Mouse (Mus musculus) T-helper 17 cell (primary cell): ENCODE data around the gene Ifit2.
"Not testable (repeated sequence)": the region's sequence is repeated elsewhere in the genome, so short reads cannot be mapped to it uniquely, and the experiment has no call there.

ENCODE experiments used
- in situ Hi-C, 2 experiments: fragments of 300-600 bp; cut with MboI, MseI; formaldehyde crosslinking; loops; 1 replicate in 1 of 2; 2 replicates in 1 of 2; pipeline ENCODE4 v1.15.1; 2025; ENCODE audit warnings: high pct_unique_total_duplicates in 2 of 2

Gene Ifit2

DNA sequence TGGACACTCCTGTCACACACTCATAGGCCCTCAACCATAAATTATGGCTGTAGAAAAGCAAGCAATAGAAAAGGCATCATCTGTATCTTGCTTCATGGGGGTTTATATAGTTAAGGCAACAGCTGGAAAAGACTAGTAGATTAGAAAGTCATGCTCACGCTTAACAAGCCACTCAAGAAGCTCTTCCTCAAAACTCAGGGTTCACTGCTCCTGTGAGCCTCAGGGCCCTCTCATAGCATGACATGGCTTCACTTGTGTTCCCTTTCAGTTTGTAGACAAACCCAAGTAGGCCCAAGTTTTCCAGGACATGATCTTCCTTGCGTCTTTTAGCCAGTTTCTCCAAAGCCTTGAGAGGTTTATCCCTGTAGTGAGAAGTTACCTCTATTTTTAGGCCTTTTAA is 43.0 kb downstream of the Ifit2 start:
- in situ Hi-C loops: no loop called here

DNA sequence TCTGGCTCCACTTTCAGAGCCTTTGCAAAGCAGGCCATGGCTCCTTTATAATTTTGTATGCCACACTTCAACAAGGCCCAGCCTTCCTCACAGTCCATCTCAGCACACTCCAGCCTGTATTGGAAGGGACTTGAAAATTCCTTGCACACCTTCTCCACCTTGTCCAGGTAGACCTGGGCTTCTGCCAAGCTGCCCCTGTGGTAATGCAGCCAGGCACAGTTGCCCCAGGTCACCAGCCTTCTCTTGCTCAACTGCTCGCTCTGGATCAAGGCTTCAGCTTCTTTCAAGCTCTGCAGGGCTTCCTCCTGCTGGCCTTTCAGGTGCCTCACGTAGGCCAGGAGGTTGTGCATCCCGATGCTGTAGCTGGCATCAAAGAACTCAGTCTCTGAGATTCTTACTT is 44.0 kb downstream of the Ifit2 start:
- in situ Hi-C loops: not testable (repeated sequence)

DNA sequence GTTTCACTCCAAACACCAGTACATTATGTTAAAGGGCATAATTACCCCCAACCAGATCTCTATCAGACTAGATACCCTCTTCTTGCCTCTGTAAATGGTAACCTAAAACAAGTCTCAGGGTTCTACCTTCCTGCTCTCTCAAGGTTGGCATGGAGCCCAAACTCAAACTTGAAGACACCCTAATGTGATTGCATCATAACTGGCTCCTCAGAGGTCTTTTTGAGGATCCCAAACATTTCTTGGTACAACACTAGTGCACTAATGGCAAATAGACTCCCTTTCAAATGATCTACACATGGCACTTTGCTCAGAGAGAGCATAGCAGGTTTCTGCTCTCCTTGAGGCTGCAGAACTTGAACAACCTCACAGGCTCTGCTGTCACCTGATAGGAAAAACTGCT is 46.3 kb downstream of the Ifit2 start:
- in situ Hi-C loops: no loop called here

DNA sequence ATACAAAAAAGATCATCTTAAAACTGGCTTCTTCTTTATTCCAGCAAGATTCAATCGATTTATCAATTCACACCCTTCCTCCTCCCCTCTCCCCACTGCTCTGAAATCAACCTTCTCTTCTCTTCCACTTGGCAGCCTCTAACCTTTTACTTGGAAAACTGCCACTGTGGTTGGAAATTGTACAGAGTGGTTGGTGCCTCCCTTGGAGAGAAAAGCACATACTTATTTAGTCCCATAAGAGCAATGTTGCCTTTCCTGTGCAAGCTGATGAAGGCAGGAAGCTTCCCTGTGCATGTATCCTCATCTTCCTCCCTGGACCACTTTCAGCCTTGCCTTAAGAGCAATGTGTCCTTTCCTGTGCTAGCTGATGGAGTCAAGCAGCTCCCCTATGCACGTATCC is 47.8 kb downstream of the Ifit2 start:
- in situ Hi-C loops: no loop called here

DNA sequence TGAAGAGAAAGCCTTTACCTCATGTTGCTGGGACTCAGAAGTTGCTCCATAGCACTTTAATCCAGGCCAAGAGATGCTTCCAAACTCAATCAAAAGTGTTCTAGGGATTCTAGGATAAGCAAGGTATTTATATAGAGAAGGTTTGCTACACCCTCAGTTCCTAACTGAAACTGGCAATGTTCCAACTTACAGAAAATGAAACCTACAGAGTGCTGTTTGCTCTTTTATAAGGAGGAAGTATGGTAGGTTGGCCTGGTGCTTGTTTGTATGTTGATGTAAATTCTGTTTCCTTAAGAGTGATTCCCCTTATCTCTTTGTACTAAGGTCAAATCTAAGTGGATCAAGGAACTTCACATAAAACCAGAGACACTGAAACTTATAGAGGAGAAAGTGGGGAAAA is 48.8 kb downstream of the Ifit2 start:
- in situ Hi-C loops: not testable (repeated sequence)

DNA sequence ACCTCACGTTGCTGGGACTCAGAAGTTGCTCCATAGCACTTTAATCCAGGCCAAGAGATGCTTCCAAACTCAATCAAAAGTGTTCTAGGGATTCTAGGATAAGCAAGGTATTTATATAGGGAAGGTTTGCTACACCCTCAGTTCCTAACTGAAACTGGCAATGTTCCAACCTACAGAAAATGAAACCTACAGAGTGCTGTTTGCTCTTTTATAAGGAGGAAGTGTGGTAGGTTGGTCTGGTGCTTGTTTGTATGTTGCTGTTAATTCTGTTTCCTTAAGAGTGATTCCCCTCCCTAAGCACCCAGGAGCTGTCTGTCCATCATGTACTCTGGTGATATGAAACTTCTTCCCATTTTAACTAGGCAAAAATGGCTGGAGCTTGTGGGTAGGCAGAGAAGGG is 51.4 kb downstream of the Ifit2 start, which contains the start of gene Ifit1bl1:
Gene Ifit1bl1, minus strand, starts transcription at position 69 of the 400 bp plus-strand sequence.
- in situ Hi-C loops: not testable (repeated sequence)

DNA sequence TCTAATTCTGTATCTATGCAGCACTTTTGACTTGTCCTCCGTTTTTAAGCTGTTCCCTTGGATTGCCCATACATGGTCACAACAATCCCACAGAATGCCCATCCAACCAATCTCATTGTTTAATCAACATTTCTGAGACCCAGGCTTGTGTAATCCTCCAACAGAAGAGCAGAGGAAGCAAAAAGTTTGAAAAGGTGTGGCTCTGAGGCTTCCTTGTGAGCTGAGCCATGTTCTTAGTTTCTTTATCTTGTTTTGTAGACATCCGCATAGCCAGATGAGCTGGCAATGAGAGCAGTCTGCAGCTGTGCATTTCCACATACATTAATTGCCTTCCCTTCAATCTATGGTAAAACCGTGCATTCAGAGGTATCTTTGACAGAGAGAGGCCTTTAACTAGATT is 55.0 kb downstream of the Ifit2 start:
- in situ Hi-C loops: no loop called here

DNA sequence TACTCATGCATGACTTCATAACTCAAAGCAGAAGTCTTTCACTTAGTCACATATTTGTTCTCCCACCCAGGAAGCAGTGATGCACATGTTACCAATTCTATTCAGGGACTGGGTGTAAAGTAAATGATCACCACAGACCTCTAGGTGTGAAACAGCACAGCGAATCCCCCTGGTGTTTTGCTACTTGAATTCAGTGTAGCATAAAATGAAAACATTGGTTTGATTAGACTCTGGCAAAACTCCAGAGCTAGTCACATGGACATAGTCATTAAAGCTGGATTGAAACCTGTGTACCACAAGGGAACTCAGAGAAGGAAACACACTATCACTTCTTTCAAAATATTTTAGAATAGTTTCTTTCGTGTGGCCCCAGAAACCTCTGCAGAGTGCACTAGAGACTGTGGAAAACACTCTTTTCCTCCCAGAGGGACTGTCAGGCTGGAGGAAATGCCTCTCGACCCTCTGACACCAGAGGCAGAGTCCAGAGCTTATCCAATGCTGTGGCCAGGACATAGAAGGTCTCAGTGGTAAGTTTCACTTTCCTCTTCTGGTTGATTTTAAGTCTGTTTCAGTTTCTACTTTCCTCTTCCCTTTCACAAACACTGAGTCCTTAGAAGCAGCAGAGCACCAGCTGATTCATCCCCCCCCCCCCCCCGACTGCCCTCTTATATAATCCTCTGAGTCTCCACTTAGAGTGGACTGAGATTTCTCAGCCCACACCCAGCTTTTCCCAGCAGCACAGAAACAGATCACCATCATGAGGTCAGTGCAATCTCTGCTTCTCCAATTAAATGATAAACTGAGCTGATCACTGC is 57.0 kb downstream of the Ifit2 start, which contains the start of gene Ifit3b:
Gene Ifit3b, plus strand, starts transcription at position 734 of the 815 bp plus-strand sequence.
- in situ Hi-C loops: not testable (repeated sequence)

DNA sequence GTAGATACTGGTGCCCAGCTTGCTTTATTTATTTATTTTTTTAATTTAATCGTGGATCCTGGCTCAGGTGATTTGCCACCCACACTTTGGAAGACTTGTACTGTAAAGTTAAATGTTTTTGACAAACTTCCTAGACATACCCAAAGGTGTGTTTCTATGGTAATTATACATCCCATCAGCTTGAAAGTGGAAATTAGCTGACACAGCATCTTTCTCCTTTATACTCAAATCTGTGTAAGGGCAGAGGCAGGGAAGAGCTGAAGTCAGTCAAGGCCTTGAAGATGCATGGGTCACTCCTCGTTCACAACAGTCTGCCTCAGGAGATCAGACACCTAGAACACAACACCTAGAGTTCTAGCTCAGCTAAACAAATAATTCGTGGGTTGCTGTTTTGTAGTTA is 59.6 kb downstream of the Ifit2 start:
- in situ Hi-C loops: not testable (repeated sequence)

DNA sequence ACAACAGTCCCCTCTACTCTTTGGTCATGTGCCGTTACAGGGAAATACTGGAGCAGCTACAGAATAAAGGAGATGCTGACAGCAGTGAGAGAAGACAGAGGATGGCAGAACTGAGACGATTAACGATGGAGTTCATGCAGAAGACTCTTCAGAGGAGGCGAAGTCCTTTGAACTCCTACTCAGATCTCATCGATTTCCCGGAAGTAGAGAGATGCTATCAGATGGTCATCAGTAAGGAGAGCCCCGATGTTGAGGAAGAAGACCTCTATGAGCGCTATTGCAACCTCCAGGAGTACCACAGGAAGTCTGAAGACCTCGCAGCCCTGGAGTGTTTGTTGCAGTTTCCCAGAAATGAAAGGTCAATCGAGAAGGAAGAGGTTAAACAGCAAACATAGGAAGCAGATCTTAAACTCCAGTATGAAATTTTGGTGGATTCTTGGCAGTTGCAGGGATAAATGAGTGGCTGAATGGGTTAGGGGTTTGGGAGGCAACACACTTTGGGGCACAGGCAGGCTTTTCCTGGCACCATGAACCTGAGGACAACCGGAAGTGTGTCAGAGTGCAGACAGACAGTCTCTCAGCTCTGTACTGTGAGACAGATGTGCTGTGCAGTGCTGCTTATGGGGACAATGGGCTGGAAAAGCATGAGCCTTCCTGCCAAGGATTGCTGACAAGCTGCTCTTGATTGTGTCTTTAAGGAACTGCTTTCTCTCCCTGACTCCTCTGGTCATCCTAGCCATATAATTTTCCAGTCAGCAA is 61.9 kb downstream of the Ifit2 start:
- in situ Hi-C loops: not testable (repeated sequence)

DNA sequence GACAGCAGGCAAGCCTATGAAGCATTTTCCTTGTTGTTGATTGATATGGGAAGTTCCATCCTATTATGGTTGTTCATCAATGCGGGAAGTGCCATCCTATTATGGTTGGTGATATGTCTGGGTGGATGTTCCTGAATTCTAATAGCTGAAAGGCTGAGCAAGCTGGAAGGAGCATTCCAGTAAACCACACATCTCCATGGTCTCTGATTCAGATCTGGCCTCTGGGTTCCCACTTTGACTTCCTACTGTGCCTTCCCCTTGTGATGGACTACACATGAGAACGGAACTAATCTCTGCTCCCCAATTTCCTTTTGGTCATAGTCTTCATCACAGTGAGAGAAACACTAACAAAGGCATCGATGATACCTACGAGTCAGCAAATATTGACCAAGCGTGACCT is 70.4 kb downstream of the Ifit2 start:
- in situ Hi-C loops: loop anchor here in 1 of 2 experiments (5.0 kb wide), 1 partner anchor 79 kb away; no protein-coding TSS in a partner anchor

DNA sequence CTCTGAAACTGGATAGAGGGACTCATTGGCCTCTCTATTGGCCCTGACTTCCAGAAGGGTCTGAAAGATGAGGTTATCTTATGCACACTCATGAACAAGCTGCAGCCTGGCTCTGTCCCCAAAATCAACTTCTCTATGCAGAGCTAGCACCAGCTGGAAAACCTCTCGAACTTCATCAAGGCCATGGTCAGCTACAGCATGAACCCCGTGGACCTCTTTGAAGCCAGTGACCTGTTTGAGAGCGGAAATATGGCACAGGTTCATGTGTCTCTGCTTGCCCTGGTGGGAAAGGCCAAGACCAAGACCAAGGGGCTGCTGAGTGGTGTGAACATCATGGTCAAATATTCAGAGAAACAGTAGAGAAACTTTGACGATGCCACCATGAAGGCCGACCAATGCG is 73.3 kb downstream of the Ifit2 start:
- in situ Hi-C loops: loop anchor here in 1 of 2 experiments (5.0 kb wide), 1 partner anchor 81 kb away; no protein-coding TSS in a partner anchor

DNA sequence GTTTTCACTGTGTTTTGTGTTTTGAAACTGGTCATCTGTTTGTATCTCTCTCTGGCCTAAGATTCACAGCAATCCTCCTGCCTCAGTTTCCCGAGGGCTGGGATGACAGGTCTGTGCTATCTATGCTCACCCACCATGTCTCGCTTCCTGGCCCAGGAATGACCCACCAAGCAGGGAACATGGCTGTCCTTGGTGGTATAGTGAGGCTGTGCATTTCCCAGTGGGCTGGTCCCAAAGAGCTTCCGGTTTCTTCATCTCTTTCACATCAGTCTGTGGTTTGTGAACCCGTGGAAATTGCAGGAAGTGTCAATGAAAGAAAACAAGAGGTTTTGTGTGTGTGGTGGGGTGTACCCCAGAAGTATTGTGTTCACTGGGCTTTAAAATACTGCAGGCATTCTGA is 74.2 kb downstream of the Ifit2 start:
- in situ Hi-C loops: loop anchor here (5.0 to 25.0 kb wide), 2 partner anchors 82 to 287 kb away; no protein-coding TSS in a partner anchor
